Mouse (Mus musculus): ENCODE measurements around the gene Tmem97.

The Tmem97 gene

GRCm38 (mm10) chr11:78513106-78513790 is 37.3 kb downstream of the Tmem97 start:
- no peak for DNase-seq (ENCODE audit: low read depth, low spot score)

DNA sequence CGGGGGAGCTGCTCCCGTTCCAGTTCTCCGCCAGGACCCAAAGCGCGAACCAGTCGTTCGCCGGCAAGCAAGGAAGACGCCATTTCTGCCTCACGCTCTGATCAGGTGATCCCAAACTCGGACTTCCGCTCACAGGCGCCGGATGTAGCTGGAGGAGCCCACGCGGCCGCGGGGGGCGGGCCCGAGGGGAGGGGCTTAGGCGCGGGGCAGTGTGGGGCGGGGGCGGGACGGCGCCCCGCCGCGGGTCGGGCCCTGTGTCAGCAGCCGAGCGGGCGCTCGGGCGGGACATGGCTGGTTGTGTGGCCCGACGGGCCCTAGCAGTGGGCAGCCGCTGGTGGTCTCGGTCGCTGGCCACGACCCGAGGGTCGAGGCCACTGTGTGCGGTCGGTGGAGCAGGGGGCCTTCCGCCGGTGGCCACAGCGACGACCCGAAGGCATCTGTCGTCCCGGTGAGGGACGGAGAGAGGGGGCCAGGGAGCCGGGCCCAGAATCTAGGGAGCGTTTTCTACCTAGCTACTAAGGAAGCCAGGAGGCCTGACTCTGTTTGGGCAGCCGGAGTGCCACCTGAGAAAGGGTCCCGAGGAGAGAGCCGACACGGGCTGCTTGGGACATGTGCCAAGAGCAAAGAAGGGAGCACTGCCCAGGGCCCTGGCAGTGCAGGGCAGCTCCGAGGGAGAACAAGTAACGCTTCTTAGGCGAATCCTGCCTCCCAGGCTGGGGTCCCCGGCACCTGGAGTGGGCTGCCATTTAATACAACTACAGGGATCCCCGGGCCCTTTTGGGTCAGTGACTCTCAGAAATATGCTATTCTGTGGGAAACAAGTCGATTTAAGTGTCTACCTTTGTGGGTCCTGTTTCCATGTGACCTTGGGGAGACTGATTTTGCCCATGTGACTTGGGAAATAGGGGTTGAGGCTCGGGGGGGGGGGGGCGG is 38.3 kb downstream of the Tmem97 start, which contains the start of the genes Tmem199 and Poldip2:
Gene Tmem199 (minus strand): TSS at position 148 of the 933 bp plus-strand sequence.
Gene Poldip2 (plus strand): TSS at position 169 of the 933 bp plus-strand sequence.
- DNase-seq (ENCODE audit: low read depth, low spot score), result peak; percentile 86

- DNase-seq (ENCODE audit: low read depth, low spot score), result no peak
These were observed 41.4 kb downstream of the Tmem97 start for GRCm38 (mm10) chr11:78509148-78509547.

- no peak for DNase-seq (ENCODE audit: low read depth, low spot score)
These were observed 45.1 kb downstream of the Tmem97 start for GRCm38 (mm10) chr11:78505430-78505829.

DNA sequence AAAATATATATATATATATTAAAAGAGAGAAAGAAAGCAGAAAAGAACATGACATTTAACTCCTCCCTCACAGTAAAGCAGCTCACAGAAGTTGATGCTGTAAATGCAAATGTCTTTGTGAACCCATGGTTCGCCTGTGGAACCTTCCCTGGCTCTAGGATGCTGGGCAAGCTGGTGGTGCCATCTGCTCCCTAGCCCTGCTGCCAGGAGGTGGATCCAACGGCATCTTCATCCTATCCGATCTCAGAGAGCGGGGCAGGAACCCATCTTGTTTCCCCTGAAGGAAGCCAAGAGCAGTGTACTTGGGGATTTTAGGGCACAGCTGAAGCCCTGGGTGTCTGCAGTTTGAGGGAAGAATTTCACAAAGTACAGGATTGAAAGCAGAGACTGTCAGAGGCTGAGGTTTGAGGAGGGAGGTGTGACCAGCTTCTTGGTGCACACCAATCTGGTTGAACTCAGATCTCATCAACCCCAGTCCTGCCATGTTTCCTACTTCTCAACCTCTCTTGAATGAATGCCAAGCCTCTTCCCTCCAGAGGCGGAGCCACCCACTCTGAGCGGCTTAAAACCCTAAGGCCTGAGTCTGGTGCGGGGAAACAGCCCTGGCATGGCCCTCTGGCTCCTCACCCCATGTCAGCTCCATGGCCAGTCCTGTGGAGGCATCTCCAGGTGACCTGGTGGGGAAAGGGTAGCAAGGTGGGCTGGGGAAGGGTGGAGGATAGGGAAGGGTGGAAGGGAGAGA is 47.5 kb downstream of the Tmem97 start, which contains the start of gene Sebox:
Gene Sebox (plus strand): TSS at position 539 of the 742 bp plus-strand sequence.
- DNase-seq (ENCODE audit: low read depth, low spot score), result no peak

DNA sequence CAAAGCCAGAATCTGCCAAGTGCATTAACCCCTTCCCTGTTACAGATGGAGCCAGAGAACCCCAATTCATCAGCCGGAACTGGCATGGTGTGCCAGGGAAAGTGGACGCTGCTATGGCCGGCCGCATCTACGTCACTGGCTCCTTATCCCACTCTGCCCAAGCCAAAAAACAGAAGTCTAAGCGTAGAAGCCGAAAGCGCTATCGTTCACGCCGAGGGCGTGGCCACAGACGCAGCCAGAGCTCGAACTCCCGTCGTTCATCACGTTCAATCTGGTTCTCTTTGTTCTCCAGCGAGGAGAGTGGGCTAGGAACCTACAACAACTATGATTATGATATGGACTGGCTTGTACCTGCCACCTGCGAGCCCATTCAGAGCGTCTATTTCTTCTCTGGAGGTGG is 49.0 kb downstream of the Tmem97 start:
- DNase-seq (ENCODE audit: low read depth, low spot score), result no peak

- DNase-seq (ENCODE audit: low read depth, low spot score), result no peak
These were observed 49.9 kb downstream of the Tmem97 start for GRCm38 (mm10) chr11:78500623-78501202.

DNA sequence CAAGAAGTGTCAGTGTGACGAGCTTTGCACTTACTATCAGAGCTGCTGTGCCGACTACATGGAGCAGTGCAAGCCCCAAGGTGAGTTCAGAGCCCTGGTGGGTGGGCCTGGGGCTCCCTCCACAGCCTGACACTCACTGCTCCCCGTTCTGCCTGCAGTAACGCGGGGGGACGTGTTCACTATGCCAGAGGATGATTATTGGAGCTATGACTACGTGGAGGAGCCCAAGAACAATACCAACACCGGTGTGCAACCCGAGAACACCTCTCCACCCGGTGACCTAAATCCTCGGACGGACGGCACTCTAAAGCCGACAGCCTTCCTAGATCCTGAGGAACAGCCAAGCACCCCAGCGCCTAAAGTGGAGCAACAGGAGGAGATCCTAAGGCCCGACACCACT is 51.0 kb downstream of the Tmem97 start:
- DNase-seq (ENCODE audit: low read depth, low spot score), result no peak

GRCm38 (mm10) chr11:78499004-78499403 is 51.6 kb downstream of the Tmem97 start, which contains the start of gene Vtn:
TSS of gene Vtn (plus strand) at chr11:78499091.
- DNase-seq (ENCODE audit: low read depth, low spot score), result no peak

GRCm38 (mm10) chr11:78497544-78498522 is 52.7 kb downstream of the Tmem97 start, which contains the start of gene Sarm1:
TSS of gene Sarm1 (minus strand) at chr11:78497754.
- peak; percentile 94 for DNase-seq (ENCODE audit: low read depth, low spot score)

DNA sequence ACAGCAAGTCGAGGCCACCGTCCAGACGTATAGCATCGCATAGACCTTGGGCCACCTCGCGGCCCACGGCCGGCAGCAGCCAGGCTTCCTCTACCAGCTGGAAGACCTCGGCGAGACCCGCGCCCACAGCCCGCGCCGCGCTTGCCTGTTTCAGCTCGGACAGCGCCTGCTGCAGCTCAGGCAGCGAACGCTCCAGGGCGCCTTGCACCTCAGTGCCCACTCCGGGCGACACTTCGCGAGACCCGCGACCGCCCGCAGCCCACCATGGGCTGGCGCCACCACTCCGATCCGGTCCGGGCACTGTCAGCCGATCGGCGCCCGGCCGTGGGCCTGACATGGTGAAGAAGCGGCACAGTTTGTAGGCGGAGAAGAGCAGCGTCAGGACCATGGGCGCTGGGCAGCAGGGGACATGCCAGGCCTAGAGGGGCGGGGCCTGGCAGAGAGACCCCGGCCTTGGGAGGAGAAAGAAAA is 53.5 kb downstream of the Tmem97 start:
- no peak for DNase-seq (ENCODE audit: low read depth, low spot score)

GRCm38 (mm10) chr11:78495904-78496303 is 54.7 kb downstream of the Tmem97 start:
- no peak for DNase-seq (ENCODE audit: low read depth, low spot score)

All from brain, embryonic 18.5 days (tissue).